Mouse (Mus musculus): ENCODE measurements at regions not wholly inside any gene's neighbourhood (a gene's known extent, or its start where the extent isn't known, plus 50 kb on each side); places are given as distances from the start of the nearest gene placed in this dataset.
"Not testable (repeated sequence)": the region's sequence is repeated elsewhere in the genome, so short reads cannot be mapped to it uniquely, and the experiment has no call there.

DNA sequence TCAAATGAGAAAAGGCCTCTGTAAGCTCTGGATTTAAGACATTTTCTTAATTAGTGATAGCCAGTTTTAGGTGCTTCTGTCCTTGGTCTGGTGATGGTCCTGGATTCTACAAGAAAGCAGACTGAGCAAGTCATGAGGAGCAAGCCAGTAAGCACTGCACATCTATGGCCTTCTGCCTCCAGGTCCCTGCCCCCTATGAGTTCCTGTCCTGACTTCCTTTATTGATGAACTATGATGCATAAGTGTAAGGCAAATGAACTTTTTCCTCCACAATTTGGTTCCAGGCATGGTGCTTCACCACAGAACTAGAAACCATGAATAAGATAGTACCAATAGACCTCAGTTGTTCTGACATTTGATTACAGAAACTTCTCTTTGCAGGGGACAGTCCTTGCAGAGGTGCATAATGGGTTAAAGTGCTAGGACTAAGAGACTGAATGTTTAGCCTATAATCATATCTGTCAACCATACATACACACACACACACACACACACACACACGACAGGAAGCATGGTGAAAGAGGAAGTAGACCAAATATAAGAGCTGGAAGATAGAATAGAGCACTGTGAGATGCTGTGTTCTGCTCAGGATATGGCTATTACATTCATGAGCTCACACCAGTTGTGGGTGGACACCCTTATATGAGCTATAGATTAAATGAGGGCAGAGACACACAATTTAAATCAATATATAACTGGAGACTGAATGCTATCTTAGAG is 121.3 kb upstream of the Sec61g start:
- 29% methylated on average over 1 of the region's 1 CpGs for WGBS
- ATAC-seq (ENCODE audit: insufficient read depth, low FRiP score), result no peak
- H3K9me3 ChIP-seq (replicated peaks; ENCODE audit: control insufficient read depth, low read length), result no peaks in the 10 kb centered on the region

DNA sequence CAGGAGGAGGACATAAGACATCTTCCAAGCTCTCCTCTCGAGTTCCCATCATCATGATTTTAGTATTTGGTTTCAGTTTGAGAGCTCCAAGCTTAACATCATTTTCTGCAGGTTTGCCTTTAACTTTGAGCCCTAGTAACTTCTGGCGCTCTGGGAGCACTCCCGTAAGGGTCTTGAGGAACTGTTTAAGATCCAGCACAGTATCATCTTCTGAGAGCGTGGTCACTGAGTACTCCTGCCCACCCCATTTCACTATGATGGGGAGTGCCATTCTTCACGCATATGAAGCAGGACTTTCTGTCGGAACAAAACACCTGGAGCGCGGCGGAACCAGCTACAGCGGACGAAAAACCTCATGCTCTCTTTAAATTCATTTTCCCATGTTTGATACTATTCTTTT is 116.2 kb upstream of the Egfr start:
- not testable (repeated sequence) for H3K9me3 ChIP-seq (replicated peaks; ENCODE audit: control insufficient read depth, low read length); H3K4me2 ChIP-seq (ENCODE audit: low read depth, low read length); H3K4me1 ChIP-seq (ENCODE audit: control insufficient read depth, insufficient read depth, low read length); ATAC-seq (ENCODE audit: insufficient read depth, low FRiP score); H3K9ac ChIP-seq (ENCODE audit: low read length); H3K4me3 ChIP-seq (replicated peaks; ENCODE audit: low read length); H3K27ac ChIP-seq (ENCODE audit: low read length); H3K36me3 ChIP-seq (ENCODE audit: control insufficient read depth, insufficient read depth, low read length); H3K27me3 ChIP-seq (ENCODE audit: control insufficient read depth, insufficient read depth, low read length)
- WGBS, result 91% methylated on average over 11 of the region's 11 CpGs

More for the DNA sequence above, 121.3 kb upstream of the Sec61g start:
- no peak overlapping the region for H3K4me3 ChIP-seq (replicated peaks; ENCODE audit: low read length)
- no peak overlapping the region for H3K9ac ChIP-seq (ENCODE audit: low read length)
- no peaks in the 10 kb centered on the region for H3K27me3 ChIP-seq (ENCODE audit: control insufficient read depth, insufficient read depth, low read length)
- no peak overlapping the region for H3K4me2 ChIP-seq (ENCODE audit: low read depth, low read length)
- no peaks in the 10 kb centered on the region for H3K4me1 ChIP-seq (ENCODE audit: control insufficient read depth, insufficient read depth, low read length)
- H3K27ac ChIP-seq (ENCODE audit: low read length), result no peak overlapping the region
- no peaks in the 10 kb centered on the region for H3K36me3 ChIP-seq (ENCODE audit: control insufficient read depth, insufficient read depth, low read length)

DNA sequence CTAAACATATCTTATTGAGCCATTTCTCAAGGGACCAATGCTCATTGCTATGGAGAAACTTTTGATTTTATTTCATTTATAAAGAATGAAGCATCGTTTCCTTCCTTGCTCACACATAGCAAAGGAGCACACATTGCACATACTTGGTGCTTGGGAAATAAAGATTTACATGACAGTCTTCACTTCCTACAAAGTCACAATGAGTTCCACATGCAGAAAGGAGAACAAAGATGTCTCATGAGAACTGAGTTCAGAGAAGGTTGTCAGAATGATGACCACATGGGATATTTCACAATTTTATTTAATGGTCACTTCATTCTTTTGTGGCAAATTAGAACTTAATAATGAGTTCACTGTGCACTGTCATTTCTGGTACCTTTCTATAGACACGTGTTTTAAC is 114.3 kb upstream of the Egfr start:
- 73% methylated on average over 2 of the region's 2 CpGs for WGBS
- no peak for ATAC-seq (ENCODE audit: insufficient read depth, low FRiP score)
- H3K27me3 ChIP-seq (ENCODE audit: control insufficient read depth, insufficient read depth, low read length), result no peaks in the 10 kb centered on the region
- no peak overlapping the region for H3K27ac ChIP-seq (ENCODE audit: low read length)
- no peaks in the 10 kb centered on the region for H3K4me1 ChIP-seq (ENCODE audit: control insufficient read depth, insufficient read depth, low read length)
- H3K9me3 ChIP-seq (replicated peaks; ENCODE audit: control insufficient read depth, low read length), result no peaks in the 10 kb centered on the region
- H3K36me3 ChIP-seq (ENCODE audit: control insufficient read depth, insufficient read depth, low read length), result no peaks in the 10 kb centered on the region
- no peak overlapping the region for H3K4me2 ChIP-seq (ENCODE audit: low read depth, low read length)
- no peak overlapping the region for H3K9ac ChIP-seq (ENCODE audit: low read length)
- no peak overlapping the region for H3K4me3 ChIP-seq (replicated peaks; ENCODE audit: low read length)

- Histone ChIP-seq H3K27me3 (ENCODE audit: control insufficient read depth, insufficient read depth, low read length) (no peaks in the 10 kb centered on the region), H3K4me3 (replicated peaks; ENCODE audit: low read length) (no peak overlapping the region), H3K4me1 (ENCODE audit: control insufficient read depth, insufficient read depth, low read length) (no peaks in the 10 kb centered on the region), H3K9me3 (replicated peaks; ENCODE audit: control insufficient read depth, low read length) (no peaks in the 10 kb centered on the region), H3K27ac (ENCODE audit: low read length) (no peak overlapping the region), H3K9ac (ENCODE audit: low read length) (no peak overlapping the region), H3K4me2 (ENCODE audit: low read depth, low read length) (no peak overlapping the region), H3K36me3 (ENCODE audit: control insufficient read depth, insufficient read depth, low read length) (no peaks in the 10 kb centered on the region)
- no peak for ATAC-seq (ENCODE audit: insufficient read depth, low FRiP score)
- 88% methylated on average over 4 of the region's 4 CpGs for WGBS
These were observed 113.7 kb upstream of the Egfr start for GRCm38 (mm10) chr11:16638349-16638748.

GRCm38 (mm10) chr11:16649599-16649998 is 102.4 kb upstream of the Egfr start:
- H3K9me3 ChIP-seq (replicated peaks; ENCODE audit: control insufficient read depth, low read length), result no peaks in the 10 kb centered on the region
- H3K4me2 ChIP-seq (ENCODE audit: low read depth, low read length), result no peak overlapping the region
- no peaks in the 10 kb centered on the region for H3K27me3 ChIP-seq (ENCODE audit: control insufficient read depth, insufficient read depth, low read length)
- H3K27ac ChIP-seq (ENCODE audit: low read length), result no peak overlapping the region
- ATAC-seq (ENCODE audit: insufficient read depth, low FRiP score), result no peak
- no peak overlapping the region for H3K4me3 ChIP-seq (replicated peaks; ENCODE audit: low read length)
- H3K9ac ChIP-seq (ENCODE audit: low read length), result no peak overlapping the region
- H3K4me1 ChIP-seq (ENCODE audit: control insufficient read depth, insufficient read depth, low read length), result no peaks in the 10 kb centered on the region
- no peaks in the 10 kb centered on the region for H3K36me3 ChIP-seq (ENCODE audit: control insufficient read depth, insufficient read depth, low read length)

DNA sequence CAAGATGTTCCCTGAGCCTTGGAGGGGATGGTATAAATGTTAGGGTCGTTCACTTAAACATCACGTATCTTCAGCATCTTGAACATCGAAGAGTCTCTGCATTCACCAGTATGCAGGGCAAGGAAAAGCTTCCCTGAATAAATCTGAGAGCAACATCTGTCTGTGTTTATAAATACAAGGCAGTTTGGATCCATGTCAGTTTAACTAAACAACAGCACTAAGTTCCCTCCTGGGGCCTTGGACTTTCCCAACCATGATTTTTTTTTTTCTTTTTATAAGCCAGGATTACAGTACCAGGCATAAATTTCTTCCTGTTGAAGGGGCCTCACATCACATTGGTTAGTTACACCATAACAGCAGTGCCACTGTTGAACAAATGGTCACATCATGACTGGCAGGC is 88.2 kb upstream of the Egfr start:
- Histone ChIP-seq H3K27ac (ENCODE audit: low read length) (no peak overlapping the region), H3K27me3 (ENCODE audit: control insufficient read depth, insufficient read depth, low read length) (no peaks in the 10 kb centered on the region), H3K36me3 (ENCODE audit: control insufficient read depth, insufficient read depth, low read length) (no peaks in the 10 kb centered on the region), H3K4me2 (ENCODE audit: low read depth, low read length) (no peak overlapping the region), H3K9ac (ENCODE audit: low read length) (no peak overlapping the region), H3K4me3 (replicated peaks; ENCODE audit: low read length) (no peak overlapping the region), H3K4me1 (ENCODE audit: control insufficient read depth, insufficient read depth, low read length) (no peaks in the 10 kb centered on the region), H3K9me3 (replicated peaks; ENCODE audit: control insufficient read depth, low read length) (no peaks in the 10 kb centered on the region)
- WGBS, result 74% methylated on average over 3 of the region's 3 CpGs
- no peak for ATAC-seq (ENCODE audit: insufficient read depth, low FRiP score)

GRCm38 (mm10) chr11:16669453-16670251 is 82.4 kb upstream of the Egfr start:
- Histone ChIP-seq H3K9me3 (replicated peaks; ENCODE audit: control insufficient read depth, low read length) (no peaks in the 10 kb centered on the region), H3K4me3 (replicated peaks; ENCODE audit: low read length) (no peak overlapping the region), H3K27ac (ENCODE audit: low read length) (no peak overlapping the region; the same call in 1 of the 2 replicates), H3K4me1 (ENCODE audit: control insufficient read depth, insufficient read depth, low read length) (no peaks in the 10 kb centered on the region), H3K4me2 (ENCODE audit: low read depth, low read length) (no peak overlapping the region), H3K36me3 (ENCODE audit: control insufficient read depth, insufficient read depth, low read length) (no peaks in the 10 kb centered on the region), H3K27me3 (ENCODE audit: control insufficient read depth, insufficient read depth, low read length) (no peaks in the 10 kb centered on the region), H3K9ac (ENCODE audit: low read length) (no peak overlapping the region)
- no peak for ATAC-seq (ENCODE audit: insufficient read depth, low FRiP score)
- 77% methylated on average over 4 of the region's 4 CpGs for WGBS

- Histone ChIP-seq H3K9ac (ENCODE audit: low read length) (no peak overlapping the region), H3K36me3 (ENCODE audit: control insufficient read depth, insufficient read depth, low read length) (no peaks in the 10 kb centered on the region), H3K4me1 (ENCODE audit: control insufficient read depth, insufficient read depth, low read length) (no peaks in the 10 kb centered on the region), H3K27me3 (ENCODE audit: control insufficient read depth, insufficient read depth, low read length) (no peaks in the 10 kb centered on the region), H3K9me3 (replicated peaks; ENCODE audit: control insufficient read depth, low read length) (no peaks in the 10 kb centered on the region), H3K27ac (ENCODE audit: low read length) (no peak overlapping the region; the same call in 1 of the 2 replicates), H3K4me2 (ENCODE audit: low read depth, low read length) (no peak overlapping the region), H3K4me3 (replicated peaks; ENCODE audit: low read length) (no peak overlapping the region)
- ATAC-seq (ENCODE audit: insufficient read depth, low FRiP score), result no peak
- 50% methylated on average over 1 of the region's 1 CpGs for WGBS
These were observed 81.7 kb upstream of the Egfr start for GRCm38 (mm10) chr11:16670282-16670681.

- not testable (repeated sequence) for ATAC-seq (ENCODE audit: insufficient read depth, low FRiP score); H3K4me2 ChIP-seq (ENCODE audit: low read depth, low read length); H3K4me3 ChIP-seq (replicated peaks; ENCODE audit: low read length); H3K9ac ChIP-seq (ENCODE audit: low read length); H3K4me1 ChIP-seq (ENCODE audit: control insufficient read depth, insufficient read depth, low read length); H3K9me3 ChIP-seq (replicated peaks; ENCODE audit: control insufficient read depth, low read length); H3K27me3 ChIP-seq (ENCODE audit: control insufficient read depth, insufficient read depth, low read length); H3K36me3 ChIP-seq (ENCODE audit: control insufficient read depth, insufficient read depth, low read length); H3K27ac ChIP-seq (ENCODE audit: low read length)
- WGBS, result 33% methylated on average over 1 of the region's 1 CpGs
These were observed 76.1 kb upstream of the Egfr start for GRCm38 (mm10) chr11:16675951-16676350.

Data from stomach, embryonic 16.5 days (tissue).